Mouse (Mus musculus) megakaryocyte, embryonic 14.5 days (primary cell): ENCODE data around the gene Pigu.

Experiments used
- FLI1 ChIP-seq: IDR thresholded peaks from 2 replicates; pipeline ENCODE4 v1.6.1; 2012; ENCODE audit warnings: low read length, inconsistent platforms, mixed read lengths
- GATA1 ChIP-seq: IDR thresholded peaks from 3 replicates; pipeline ENCODE4 v1.6.1; 2012; ENCODE audit warnings: mixed read lengths, low read length, inconsistent platforms, borderline replicate concordance

- TF ChIP-seq GATA1 (no peak), FLI1 (no peak)
These were observed 63.8 kb downstream of the Pigu start for GRCm38 (mm10) chr2:155293382-155293781.
